Mouse (Mus musculus) forebrain, embryonic 15.5 days (tissue): ENCODE results near the gene Rfx1. TPM values are rescaled to one million over a fixed set of nuclear protein-coding genes. Genes with fewer than 3 reads are reported as not detected.
A peak's percentile ranks its signal among the peaks of the same experiment; 100 is the strongest.

Experiments
- ATAC-seq: fragments of 200-750 bp; cut with Nextera tagmentation; replicated peaks from 2 replicates; pipeline ENCODE4 v1.8.0; 2017; ENCODE audit warnings: mild to moderate bottlenecking, moderate TSS enrichment, moderate library complexity
- H3K27ac ChIP-seq: fragments of 300-500 bp; sonication (generic); replicated peaks from 2 replicates; pipeline ENCODE4 v1.5.1; 2015; ENCODE audit warnings: mild to moderate bottlenecking, inconsistent platforms
- H3K27me3 ChIP-seq: fragments of 300-500 bp; sonication (generic); 2 replicates; pipeline ENCODE4 v1.6.1; 2015; ENCODE audit warnings: inconsistent platforms
- H3K36me3 ChIP-seq: fragments of 300-500 bp; sonication (generic); 2 replicates; pipeline ENCODE4 v1.6.1; 2015; ENCODE audit warnings: mild to moderate bottlenecking, inconsistent platforms
- H3K4me1 ChIP-seq: fragments of 300-500 bp; sonication (generic); 2 replicates; pipeline ENCODE4 v1.6.1; 2015; ENCODE audit warnings: inconsistent platforms
- H3K4me2 ChIP-seq: fragments of 300-500 bp; sonication (generic); replicated peaks from 2 replicates; pipeline ENCODE4 v1.6.1; 2015; ENCODE audit warnings: mild to moderate bottlenecking, inconsistent platforms
- H3K4me3 ChIP-seq: fragments of 300-500 bp; sonication (generic); 2 replicates; pipeline ENCODE4 v1.5.1; 2015; ENCODE audit warnings: mild to moderate bottlenecking, inconsistent platforms
- H3K9ac ChIP-seq: fragments of 300-500 bp; sonication (generic); replicated peaks from 2 replicates; pipeline ENCODE4 v1.6.1; 2015; ENCODE audit warnings: mild to moderate bottlenecking, inconsistent platforms
- H3K9me3 ChIP-seq: fragments of 300-500 bp; sonication (generic); 2 replicates; pipeline ENCODE4 v1.6.1; 2016; ENCODE audit warnings: inconsistent platforms
- WGBS: fragments of 180-500 bp; shearing (Covaris S2); methylation state at CpG from one replicate; pipeline ENCODE4 v1.1.7; 2015; ENCODE audit warnings: mixed read lengths; 5-methylcytosine and 5-hydroxymethylcytosine counted together
- polyA plus RNA-seq: library from polyadenylated mRNA; unstranded; fragments of >200 nt; fragmentation: Nextera tagmentation; extraction: Ambion mirVana; gene quantifications from 2 replicates; pipeline ENCODE4 v1.2.1, GENCODE M21; 2015

The Rfx1 gene
- polyA plus RNA-seq, 1 experiment from 2014 or later = 9.1 TPM

- Histone ChIP-seq H3K36me3 (peaks cover 28% of the 10 kb centered on the region), H3K4me3 (no peak overlapping the region), H3K4me2 (no peak overlapping the region), H3K4me1 (peaks cover 31% of the 10 kb centered on the region), H3K27ac (no peak overlapping the region), H3K9me3 (no peaks in the 10 kb centered on the region), H3K27me3 (no peaks in the 10 kb centered on the region), H3K9ac (no peak overlapping the region)
- WGBS = 90% methylated on average over 25 of the region's 25 CpGs
- ATAC-seq = no peak
Observed at GRCm38 (mm10) chr8:84101476-84102270, 35.0 kb downstream of the Rfx1 start.

DNA sequence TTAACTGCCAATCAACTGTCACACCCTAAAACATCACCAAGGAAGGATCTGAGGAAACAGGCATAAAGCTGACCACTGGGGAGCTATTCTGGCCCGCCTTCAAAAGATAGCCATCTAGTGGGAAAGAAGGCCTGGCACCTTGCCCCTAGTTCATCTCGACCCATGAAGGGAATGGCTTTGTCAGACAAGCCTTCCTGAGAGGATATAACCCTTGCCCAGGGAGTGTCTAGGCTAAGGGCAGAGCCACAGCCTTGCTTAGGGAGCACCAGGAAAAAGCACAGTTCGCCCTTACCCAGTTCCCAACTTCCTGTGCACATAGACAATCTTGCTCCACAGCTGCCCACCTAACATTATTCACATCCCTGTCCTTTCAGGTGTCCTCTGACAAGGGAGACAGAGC lies 37.0 kb downstream of the Rfx1 start:
- Histone ChIP-seq H3K4me2 (peak overlapping the region; percentile 77), H3K27me3 (no peaks in the 10 kb centered on the region), H3K27ac (peak overlapping the region; percentile 92), H3K4me1 (peaks cover 31% of the 10 kb centered on the region), H3K9me3 (no peaks in the 10 kb centered on the region), H3K9ac (peak overlapping the region; percentile 76), H3K4me3 (peak overlapping the region; percentile 68), H3K36me3 (peaks cover 12% of the 10 kb centered on the region)
- no peak for ATAC-seq
- WGBS = 50% methylated on average over 3 of the region's 3 CpGs

- under 1% methylated on average over 17 of the region's 29 CpGs for WGBS
- Histone ChIP-seq H3K4me2 (peak overlapping the region; percentile 77), H3K9me3 (no peaks in the 10 kb centered on the region), H3K9ac (peak overlapping the region; percentile 76), H3K4me3 (peak overlapping the region; percentile 68), H3K27me3 (no peaks in the 10 kb centered on the region), H3K27ac (peak overlapping the region; percentile 92), H3K4me1 (peaks cover 31% of the 10 kb centered on the region), H3K36me3 (peaks cover 12% of the 10 kb centered on the region; the same call in 1 of the 2 replicates)
- peak; percentile 76 for ATAC-seq
Observed at GRCm38 (mm10) chr8:84104221-84104620, 37.6 kb downstream of the Rfx1 start.

- H3K27ac ChIP-seq = peak within 1 kb of the TSS; percentile 92
- 6% methylated on average over 42 of the region's 42 CpGs for WGBS
Observed at GRCm38 (mm10) chr8:84104697-84105609, 38.3 kb downstream of the Rfx1 start, which contains the start of gene Dcaf15. Gene Dcaf15, minus strand, starts transcription at chr8:84104768.

GRCm38 (mm10) chr8:84105676-84106075 lies 39.0 kb downstream of the Rfx1 start:
- Histone ChIP-seq H3K9me3 (no peaks in the 10 kb centered on the region), H3K36me3 (peaks cover 5% of the 10 kb centered on the region; the same call in 1 of the 2 replicates), H3K27me3 (no peaks in the 10 kb centered on the region), H3K9ac (no peak overlapping the region), H3K4me1 (peaks cover 31% of the 10 kb centered on the region), H3K4me2 (peak overlapping the region; percentile 51; the same call in 1 of the 2 replicates), H3K27ac (peak overlapping the region; percentile 82; the same call in 1 of the 2 replicates), H3K4me3 (no peak overlapping the region; the same call in 1 of the 2 replicates)
- ATAC-seq = no peak
- WGBS = 83% methylated on average over 2 of the region's 2 CpGs

More at GRCm38 (mm10) chr8:84104697-84105609, 38.3 kb downstream of the Rfx1 start, which contains the start of gene Dcaf15:
- H3K4me2 ChIP-seq = peak within 1 kb of the TSS; percentile 77
- peak; percentile 97 for ATAC-seq
- H3K36me3 ChIP-seq = peaks cover 9% of the 10 kb centered on the region; the same call in 1 of the 2 replicates
- peak within 1 kb of the TSS; percentile 76 for H3K9ac ChIP-seq
- peak within 1 kb of the TSS; percentile 68 for H3K4me3 ChIP-seq
- H3K27me3 ChIP-seq = no peaks in the 10 kb centered on the region
- peaks cover 31% of the 10 kb centered on the region for H3K4me1 ChIP-seq
- H3K9me3 ChIP-seq = no peaks in the 10 kb centered on the region

DNA sequence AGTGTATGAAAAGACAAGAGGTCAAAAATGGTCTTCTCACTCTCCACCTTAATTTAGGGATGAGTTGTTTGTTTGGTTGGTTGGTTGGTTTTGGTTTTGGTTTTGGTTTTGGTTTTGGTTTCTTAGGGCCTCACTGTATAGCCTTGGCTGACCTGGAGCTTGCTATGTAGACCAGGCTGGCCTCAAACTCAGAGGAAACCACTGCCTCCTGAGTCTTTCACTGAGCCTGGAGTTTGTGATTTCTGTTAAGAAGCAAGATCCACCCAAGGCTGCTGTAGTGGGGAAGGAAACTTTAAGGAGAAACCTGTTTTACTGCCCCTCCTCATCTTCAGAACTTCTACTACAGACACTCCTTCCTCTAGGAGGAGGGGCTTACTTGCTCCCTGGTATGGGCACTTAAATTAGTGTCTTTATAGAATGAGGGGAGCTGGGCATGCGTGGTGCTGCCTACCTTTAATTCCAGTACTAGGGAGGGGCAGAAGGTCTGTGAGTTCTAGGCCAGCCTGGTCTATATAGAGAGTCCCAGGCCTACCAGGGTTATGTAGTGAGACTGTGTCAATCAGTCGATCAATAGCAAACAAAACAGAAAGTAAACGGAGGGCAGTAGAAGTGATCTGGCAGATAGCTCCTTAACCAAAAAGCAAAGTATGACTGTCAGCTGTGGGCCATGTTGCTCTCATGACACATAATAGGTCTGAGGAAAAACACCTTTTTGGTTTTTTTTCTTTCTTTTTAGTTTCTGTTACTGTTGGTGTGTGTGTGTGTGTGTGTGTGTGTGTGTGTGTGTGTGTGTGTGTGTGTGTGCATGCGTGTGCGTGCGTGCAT lies 39.8 kb downstream of the Rfx1 start:
- Histone ChIP-seq H3K27me3 (no peaks in the 10 kb centered on the region), H3K4me1 (peaks cover 28% of the 10 kb centered on the region), H3K9me3 (no peaks in the 10 kb centered on the region), H3K9ac (no peak overlapping the region), H3K4me2 (no peak overlapping the region), H3K4me3 (no peak overlapping the region), H3K36me3 (peaks cover 5% of the 10 kb centered on the region; the same call in 1 of the 2 replicates), H3K27ac (no peak overlapping the region)
- ATAC-seq = no peak
- 94% methylated on average over 6 of the region's 6 CpGs for WGBS

DNA sequence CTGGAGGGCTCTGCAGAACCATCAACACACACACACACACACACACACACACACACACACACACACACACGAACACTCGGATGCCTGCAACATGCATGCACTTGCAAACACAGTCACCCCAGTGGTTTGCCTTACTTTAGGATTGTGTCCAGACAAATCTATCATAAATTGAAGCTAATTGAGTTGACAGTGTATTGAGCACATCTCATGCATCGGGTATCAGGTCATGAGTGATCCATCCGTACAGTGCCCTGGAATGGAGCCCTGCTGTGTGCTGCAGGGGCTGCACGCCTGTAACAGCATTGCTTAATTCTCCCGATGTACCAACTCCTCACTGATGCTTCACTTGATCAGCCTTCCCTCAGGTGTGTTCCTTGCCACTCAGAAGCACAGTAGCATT lies 49.0 kb downstream of the Rfx1 start:
- H3K36me3 ChIP-seq = no peaks in the 10 kb centered on the region
- H3K27ac ChIP-seq = no peak overlapping the region
- no peak for ATAC-seq
- no peaks in the 10 kb centered on the region for H3K9me3 ChIP-seq
- 92% methylated on average over 6 of the region's 6 CpGs for WGBS
- H3K4me1 ChIP-seq = no peaks in the 10 kb centered on the region
- no peak overlapping the region for H3K9ac ChIP-seq
- no peak overlapping the region for H3K4me3 ChIP-seq
- no peaks in the 10 kb centered on the region for H3K27me3 ChIP-seq
- no peak overlapping the region for H3K4me2 ChIP-seq

DNA sequence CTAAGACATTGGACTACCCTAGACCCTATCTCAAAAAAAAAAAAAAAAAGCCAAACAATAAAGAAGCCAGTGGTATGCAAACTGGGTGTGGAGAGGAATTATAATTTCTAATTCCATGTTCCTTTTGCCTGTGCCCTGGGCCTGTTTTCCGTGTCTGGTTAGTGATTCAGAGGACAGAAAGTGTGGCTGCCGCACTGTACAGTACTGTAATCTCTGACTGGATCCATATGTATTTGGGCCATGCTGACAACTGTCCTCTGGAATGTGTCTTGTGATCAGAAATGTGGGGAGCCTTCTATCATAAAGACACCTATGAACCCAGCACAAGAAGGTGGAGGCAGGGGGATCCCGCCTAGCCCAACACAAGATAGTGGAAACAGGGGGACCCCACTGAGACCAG lies 55.5 kb downstream of the Rfx1 start:
- 88% methylated on average over 3 of the region's 3 CpGs for WGBS
- H3K9me3 ChIP-seq = no peaks in the 10 kb centered on the region
- no peak overlapping the region for H3K9ac ChIP-seq
- no peak overlapping the region for H3K4me2 ChIP-seq
- H3K4me3 ChIP-seq = no peak overlapping the region
- no peak for ATAC-seq
- no peaks in the 10 kb centered on the region for H3K36me3 ChIP-seq
- no peak overlapping the region for H3K27ac ChIP-seq
- no peaks in the 10 kb centered on the region for H3K27me3 ChIP-seq
- no peaks in the 10 kb centered on the region for H3K4me1 ChIP-seq

DNA sequence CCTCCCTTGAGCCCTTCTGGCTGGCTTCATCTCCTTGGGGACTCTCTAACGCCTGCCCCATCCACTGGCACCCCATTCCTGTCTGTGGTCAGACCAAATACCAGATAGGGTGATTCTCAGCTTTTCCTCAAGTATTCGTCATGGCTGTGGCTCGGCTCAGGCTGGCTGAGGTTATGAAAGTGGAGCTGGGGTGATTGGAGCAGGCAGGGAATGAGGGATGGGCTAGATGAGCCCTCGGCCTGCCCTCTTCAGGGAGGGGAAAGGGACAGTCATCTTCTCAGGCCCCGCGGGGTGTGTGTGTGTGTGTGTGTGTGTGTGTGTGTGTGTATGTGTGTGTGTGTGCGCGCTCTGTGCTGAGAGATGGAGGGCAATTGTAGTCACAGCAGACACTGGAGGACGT lies 59.0 kb downstream of the Rfx1 start, which contains the start of gene Podnl1:
Gene Podnl1 (plus strand): TSS at position 334 of the 400 bp plus-strand sequence.
- 0 out of 2 replicates have a peak, but pooled peaks cover under 1% of the 10 kb centered on the region for H3K4me1 ChIP-seq

DNA sequence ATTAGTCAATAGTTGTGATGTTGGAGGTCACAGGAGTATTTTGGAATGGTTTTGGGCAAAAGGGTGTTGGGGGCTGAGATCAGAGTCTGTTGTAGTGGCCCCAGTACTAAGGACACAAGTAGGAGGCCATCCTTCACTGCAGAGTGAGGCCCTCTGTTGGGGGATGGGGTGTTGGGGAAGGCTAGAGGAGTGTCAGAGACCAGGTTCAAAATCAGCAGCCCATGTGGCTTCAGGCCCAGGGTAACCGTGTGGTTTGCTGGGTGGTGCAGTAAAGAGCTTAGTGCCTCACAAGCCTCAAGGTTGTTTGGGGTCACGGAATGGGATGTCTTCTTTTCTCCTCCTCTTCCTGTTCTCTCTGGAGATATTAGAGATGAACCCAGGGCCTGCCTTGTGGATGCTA lies 60.1 kb downstream of the Rfx1 start:
- 72% methylated on average over 2 of the region's 2 CpGs for WGBS

More for the DNA sequence above, 59.0 kb downstream of the Rfx1 start, which contains the start of gene Podnl1:
- Histone ChIP-seq H3K36me3 (no peaks in the 10 kb centered on the region), H3K9me3 (no peaks in the 10 kb centered on the region), H3K4me2 (no peak within 1 kb of the TSS), H3K27ac (no peak within 1 kb of the TSS), H3K4me3 (no peak within 1 kb of the TSS), H3K27me3 (no peaks in the 10 kb centered on the region), H3K9ac (no peak within 1 kb of the TSS)
- no peak for ATAC-seq
- WGBS = 60% methylated on average over 9 of the region's 9 CpGs

More for the DNA sequence above, 60.1 kb downstream of the Rfx1 start:
- no peak overlapping the region for H3K4me2 ChIP-seq
- H3K4me1 ChIP-seq = 0 out of 2 replicates have a peak, but pooled peaks cover 5% of the 10 kb centered on the region
- ATAC-seq = no peak
- no peaks in the 10 kb centered on the region for H3K27me3 ChIP-seq
- H3K9ac ChIP-seq = no peak overlapping the region
- no peak overlapping the region for H3K4me3 ChIP-seq
- peaks cover 2% of the 10 kb centered on the region; the same call in 1 of the 2 replicates for H3K36me3 ChIP-seq
- H3K27ac ChIP-seq = no peak overlapping the region
- no peaks in the 10 kb centered on the region for H3K9me3 ChIP-seq
